Mouse (Mus musculus) embryonic facial prominence, embryonic 12.5 days (tissue): ENCODE measurements around the gene Zbtb16. TPM values are rescaled to one million over a fixed set of nuclear protein-coding genes. Genes with fewer than 3 reads are reported as not detected.

Source experiments
- ATAC-seq: fragments of 200-750 bp; cut with Nextera tagmentation; 2 replicates; pipeline ENCODE4 v1.8.0; 2017; ENCODE audit not compliant: insufficient number of reproducible peaks, insufficient read depth, low FRiP score, low TSS enrichment
- H3K27ac ChIP-seq: fragments of 300-500 bp; sonication (generic); 2 replicates; pipeline ENCODE4 v1.5.1; 2016; ENCODE audit warnings: mild to moderate bottlenecking
- H3K27me3 ChIP-seq: fragments of 300-500 bp; sonication (generic); 2 replicates; pipeline ENCODE4 v1.6.1; 2016; ENCODE audit warnings: mild to moderate bottlenecking, moderate library complexity
- H3K36me3 ChIP-seq: fragments of 300-500 bp; sonication (generic); 2 replicates; pipeline ENCODE4 v1.6.1; 2016; ENCODE audit warnings: mild to moderate bottlenecking
- H3K4me1 ChIP-seq: fragments of 300-500 bp; sonication (generic); 2 replicates; pipeline ENCODE4 v1.6.1; 2016
- H3K4me2 ChIP-seq: fragments of 300-500 bp; sonication (generic); replicated peaks from 2 replicates; pipeline ENCODE4 v1.6.1; 2016; ENCODE audit warnings: mild to moderate bottlenecking, moderate library complexity
- H3K4me3 ChIP-seq: fragments of 300-500 bp; sonication (generic); 2 replicates; pipeline ENCODE4 v1.5.1; 2016; ENCODE audit warnings: mild to moderate bottlenecking
- H3K9ac ChIP-seq: fragments of 300-500 bp; sonication (generic); 2 replicates; pipeline ENCODE4 v1.6.1; 2016; ENCODE audit warnings: mild to moderate bottlenecking, moderate library complexity
- H3K9me3 ChIP-seq: fragments of 300-500 bp; sonication (generic); 2 replicates; pipeline ENCODE4 v1.6.1; 2016; ENCODE audit warnings: mild to moderate bottlenecking, moderate library complexity
- WGBS: fragments of 180-500 bp; shearing (Covaris S2); methylation state at CpG from one replicate; pipeline ENCODE4 v1.1.7; 2016; 5-methylcytosine and 5-hydroxymethylcytosine counted together
- polyA plus RNA-seq: library from polyadenylated mRNA; unstranded; fragments of >200 nt; fragmentation: Nextera tagmentation; extraction: Ambion mirVana; gene quantifications from 2 replicates; pipeline ENCODE4 v1.2.1, GENCODE M21; 2016

The Zbtb16 gene
- polyA plus RNA-seq, 1 experiment from 2014 or later, result 4.1 TPM

- Histone ChIP-seq H3K9me3 (no peaks in the 10 kb centered on the region), H3K27me3 (peaks cover 5% of the 10 kb centered on the region), H3K4me3 (no peak overlapping the region), H3K4me1 (peaks cover 63% of the 10 kb centered on the region), H3K4me2 (peak overlapping the region; percentile 7; the same call in 1 of the 2 replicates), H3K36me3 (no peaks in the 10 kb centered on the region), H3K9ac (no peak overlapping the region), H3K27ac (peak overlapping the region; percentile 70)
- WGBS, result 12% methylated on average over 6 of the region's 6 CpGs
- no peak for ATAC-seq
Measured at GRCm38 (mm10) chr9:48823851-48824250, 12.2 kb downstream of the Zbtb16 start.

- no peak for ATAC-seq
- WGBS, result 11% methylated on average over 7 of the region's 7 CpGs
- Histone ChIP-seq H3K27ac (peak overlapping the region; percentile 70), H3K27me3 (peaks cover 5% of the 10 kb centered on the region), H3K36me3 (no peaks in the 10 kb centered on the region), H3K4me1 (peaks cover 58% of the 10 kb centered on the region), H3K9me3 (no peaks in the 10 kb centered on the region), H3K9ac (no peak overlapping the region), H3K4me2 (peak overlapping the region; percentile 38), H3K4me3 (no peak overlapping the region)
Measured at GRCm38 (mm10) chr9:48823319-48823705, 12.7 kb downstream of the Zbtb16 start.

GRCm38 (mm10) chr9:48822586-48823318 lies 13.3 kb downstream of the Zbtb16 start:
- H3K9me3 ChIP-seq, result no peaks in the 10 kb centered on the region
- no peaks in the 10 kb centered on the region for H3K36me3 ChIP-seq
- H3K27ac ChIP-seq, result 0 out of 2 replicates have a peak overlapping the region, but pooled peaks have one; percentile 70
- H3K9ac ChIP-seq, result no peak overlapping the region
- H3K4me2 ChIP-seq, result peak overlapping the region; percentile 38
- peak; percentile 54; the same call in 1 of the 2 replicates for ATAC-seq
- no peak overlapping the region for H3K4me3 ChIP-seq
- H3K4me1 ChIP-seq, result peaks cover 57% of the 10 kb centered on the region
- 9% methylated on average over 18 of the region's 18 CpGs for WGBS
- peaks cover 5% of the 10 kb centered on the region for H3K27me3 ChIP-seq

GRCm38 (mm10) chr9:48821916-48822585 lies 14.0 kb downstream of the Zbtb16 start:
- no peak for ATAC-seq
- Histone ChIP-seq H3K4me2 (no peak overlapping the region), H3K27ac (peak overlapping the region; percentile 65; the same call in 1 of the 2 replicates), H3K4me3 (no peak overlapping the region), H3K36me3 (no peaks in the 10 kb centered on the region), H3K9ac (no peak overlapping the region), H3K4me1 (peaks cover 57% of the 10 kb centered on the region), H3K9me3 (no peaks in the 10 kb centered on the region), H3K27me3 (peaks cover 5% of the 10 kb centered on the region)
- 26% methylated on average over 15 of the region's 15 CpGs for WGBS

GRCm38 (mm10) chr9:48821431-48821830 lies 14.6 kb downstream of the Zbtb16 start:
- no peaks in the 10 kb centered on the region for H3K9me3 ChIP-seq
- ATAC-seq, result no peak
- H3K4me3 ChIP-seq, result no peak overlapping the region
- H3K27ac ChIP-seq, result peak overlapping the region; percentile 65
- 34% methylated on average over 9 of the region's 9 CpGs for WGBS
- peaks cover 57% of the 10 kb centered on the region for H3K4me1 ChIP-seq
- H3K4me2 ChIP-seq, result no peak overlapping the region
- H3K9ac ChIP-seq, result no peak overlapping the region
- H3K36me3 ChIP-seq, result no peaks in the 10 kb centered on the region
- H3K27me3 ChIP-seq, result peaks cover 5% of the 10 kb centered on the region

- no peaks in the 10 kb centered on the region for H3K27me3 ChIP-seq
Measured at GRCm38 (mm10) chr9:48820791-48821190, 15.2 kb downstream of the Zbtb16 start.

GRCm38 (mm10) chr9:48819695-48820094 lies 16.3 kb downstream of the Zbtb16 start:
- no peaks in the 10 kb centered on the region for H3K36me3 ChIP-seq
- 73% methylated on average over 10 of the region's 10 CpGs for WGBS
- no peaks in the 10 kb centered on the region for H3K9me3 ChIP-seq
- no peak overlapping the region for H3K9ac ChIP-seq
- H3K4me1 ChIP-seq, result peaks cover 55% of the 10 kb centered on the region
- ATAC-seq, result no peak
- no peak overlapping the region for H3K27ac ChIP-seq
- H3K27me3 ChIP-seq, result no peaks in the 10 kb centered on the region
- no peak overlapping the region for H3K4me2 ChIP-seq
- H3K4me3 ChIP-seq, result no peak overlapping the region

More at GRCm38 (mm10) chr9:48820791-48821190, 15.2 kb downstream of the Zbtb16 start:
- ATAC-seq, result 0 out of 2 replicates have a peak, but pooled peaks have one; percentile 32
- Histone ChIP-seq H3K27ac (peak overlapping the region; percentile 19; the same call in 1 of the 2 replicates), H3K4me1 (peaks cover 57% of the 10 kb centered on the region), H3K9me3 (no peaks in the 10 kb centered on the region), H3K36me3 (no peaks in the 10 kb centered on the region), H3K4me3 (no peak overlapping the region), H3K4me2 (no peak overlapping the region), H3K9ac (no peak overlapping the region)
- 9% methylated on average over 3 of the region's 3 CpGs for WGBS

- peaks cover 55% of the 10 kb centered on the region for H3K4me1 ChIP-seq
- no peaks in the 10 kb centered on the region for H3K36me3 ChIP-seq
- 74% methylated on average over 3 of the region's 3 CpGs for WGBS
- H3K9me3 ChIP-seq, result no peaks in the 10 kb centered on the region
- no peak overlapping the region for H3K4me3 ChIP-seq
- no peak overlapping the region for H3K9ac ChIP-seq
- no peak overlapping the region for H3K4me2 ChIP-seq
- no peak for ATAC-seq
- H3K27ac ChIP-seq, result no peak overlapping the region
- no peaks in the 10 kb centered on the region for H3K27me3 ChIP-seq
Measured at GRCm38 (mm10) chr9:48819137-48819536, 16.9 kb downstream of the Zbtb16 start.

GRCm38 (mm10) chr9:48817907-48818306 lies 18.1 kb downstream of the Zbtb16 start:
- H3K4me2 ChIP-seq, result no peak overlapping the region
- ATAC-seq, result no peak
- no peak overlapping the region for H3K4me3 ChIP-seq
- H3K27me3 ChIP-seq, result 0 out of 2 replicates have a peak, but pooled peaks cover 4% of the 10 kb centered on the region
- no peaks in the 10 kb centered on the region for H3K36me3 ChIP-seq
- no peaks in the 10 kb centered on the region for H3K9me3 ChIP-seq
- WGBS, result 73% methylated on average over 4 of the region's 4 CpGs
- H3K27ac ChIP-seq, result no peak overlapping the region
- H3K9ac ChIP-seq, result no peak overlapping the region
- peaks cover 44% of the 10 kb centered on the region for H3K4me1 ChIP-seq

- 82% methylated on average over 7 of the region's 7 CpGs for WGBS
- peaks cover 38% of the 10 kb centered on the region for H3K4me1 ChIP-seq
- ATAC-seq, result no peak
Measured at GRCm38 (mm10) chr9:48817399-48817793, 18.6 kb downstream of the Zbtb16 start.

GRCm38 (mm10) chr9:48816678-48817398 lies 19.2 kb downstream of the Zbtb16 start:
- 0 out of 2 replicates have a peak, but pooled peaks cover 8% of the 10 kb centered on the region for H3K27me3 ChIP-seq
- WGBS, result 44% methylated on average over 10 of the region's 10 CpGs
- H3K4me3 ChIP-seq, result no peak overlapping the region
- no peaks in the 10 kb centered on the region for H3K9me3 ChIP-seq
- ATAC-seq, result no peak
- H3K36me3 ChIP-seq, result no peaks in the 10 kb centered on the region
- H3K4me1 ChIP-seq, result peaks cover 34% of the 10 kb centered on the region
- H3K27ac ChIP-seq, result no peak overlapping the region
- no peak overlapping the region for H3K4me2 ChIP-seq
- no peak overlapping the region for H3K9ac ChIP-seq

More at GRCm38 (mm10) chr9:48817399-48817793, 18.6 kb downstream of the Zbtb16 start:
- no peak overlapping the region for H3K27ac ChIP-seq
- no peak overlapping the region for H3K9ac ChIP-seq
- H3K27me3 ChIP-seq, result 0 out of 2 replicates have a peak, but pooled peaks cover 8% of the 10 kb centered on the region
- no peaks in the 10 kb centered on the region for H3K36me3 ChIP-seq
- no peak overlapping the region for H3K4me2 ChIP-seq
- H3K4me3 ChIP-seq, result no peak overlapping the region
- H3K9me3 ChIP-seq, result no peaks in the 10 kb centered on the region
